Mouse (Mus musculus) intestine, embryonic 15.5 days (tissue): ENCODE results near the gene Aig1. TPM values are rescaled to one million over a fixed set of nuclear protein-coding genes. Genes with fewer than 3 reads are reported as not detected.

Source experiments
- ATAC-seq: fragments of 200-750 bp; cut with Nextera tagmentation; 2 replicates; pipeline ENCODE4 v1.8.0; 2017; ENCODE audit warnings: moderate TSS enrichment, moderate library complexity
- H3K27ac ChIP-seq: fragments of 300-500 bp; sonication (generic); 2 replicates; pipeline ENCODE4 v1.5.1; 2015; ENCODE audit warnings: mild to moderate bottlenecking, inconsistent platforms
- H3K27me3 ChIP-seq: fragments of 300-500 bp; sonication (generic); replicated peaks from 2 replicates; pipeline ENCODE4 v1.6.1; 2015; ENCODE audit warnings: inconsistent platforms
- H3K36me3 ChIP-seq: fragments of 300-500 bp; sonication (generic); 2 replicates; pipeline ENCODE4 v1.6.1; 2015; ENCODE audit warnings: inconsistent platforms
- H3K4me1 ChIP-seq: fragments of 300-500 bp; sonication (generic); replicated peaks from 2 replicates; pipeline ENCODE4 v1.6.1; 2015; ENCODE audit warnings: inconsistent platforms
- H3K4me2 ChIP-seq: fragments of 300-500 bp; sonication (generic); replicated peaks from 2 replicates; pipeline ENCODE4 v1.6.1; 2015; ENCODE audit warnings: mild to moderate bottlenecking, inconsistent platforms
- H3K4me3 ChIP-seq: fragments of 300-500 bp; sonication (generic); replicated peaks from 2 replicates; pipeline ENCODE4 v1.5.1; 2015; ENCODE audit warnings: inconsistent platforms
- H3K9ac ChIP-seq: fragments of 300-500 bp; sonication (generic); 2 replicates; pipeline ENCODE4 v1.6.1; 2015; ENCODE audit warnings: inconsistent platforms
- H3K9me3 ChIP-seq: fragments of 300-500 bp; sonication (generic); 2 replicates; pipeline ENCODE4 v1.6.1; 2016; ENCODE audit warnings: inconsistent platforms
- WGBS: fragments of 180-500 bp; shearing (Covaris S2); methylation state at CpG from one replicate; pipeline ENCODE4 v1.1.7; 2015; 5-methylcytosine and 5-hydroxymethylcytosine counted together
- polyA plus RNA-seq: library from polyadenylated mRNA; unstranded; fragments of >200 nt; fragmentation: Nextera tagmentation; extraction: Ambion mirVana; gene quantifications from 2 replicates; pipeline ENCODE4 v1.2.1, GENCODE M21; 2015

The Aig1 gene
- polyA plus RNA-seq, 1 experiment from 2014 or later = 82.3 TPM

DNA sequence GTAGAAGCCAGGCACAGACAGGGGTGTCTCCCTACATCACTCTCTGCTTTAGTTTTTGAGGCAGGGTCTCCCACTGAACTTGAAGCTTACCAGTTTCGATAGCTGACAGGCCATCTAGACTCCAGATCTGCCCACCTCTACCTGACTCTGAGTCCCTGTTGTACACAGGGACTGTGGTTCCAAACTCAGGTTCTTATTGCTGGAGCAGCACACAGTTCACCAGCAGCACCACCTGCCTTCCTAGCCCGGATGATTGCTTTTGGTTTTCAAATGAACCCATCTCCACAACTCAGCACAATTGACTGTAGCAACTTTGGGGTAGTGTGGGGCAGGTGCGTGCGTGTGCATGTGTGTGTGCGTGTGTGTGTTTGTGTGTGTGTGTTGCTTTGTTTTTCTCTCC, 155.1 kb downstream of the Aig1 start:
- Histone ChIP-seq H3K4me3 (no peak overlapping the region), H3K27me3 (no peaks in the 10 kb centered on the region), H3K4me1 (0 out of 2 replicates have a peak, but pooled peaks cover 2% of the 10 kb centered on the region), H3K27ac (no peak overlapping the region), H3K36me3 (no peaks in the 10 kb centered on the region), H3K4me2 (no peak overlapping the region), H3K9ac (no peak overlapping the region), H3K9me3 (no peaks in the 10 kb centered on the region)
- 90% methylated on average over 5 of the region's 5 CpGs for WGBS
- no peak for ATAC-seq

DNA sequence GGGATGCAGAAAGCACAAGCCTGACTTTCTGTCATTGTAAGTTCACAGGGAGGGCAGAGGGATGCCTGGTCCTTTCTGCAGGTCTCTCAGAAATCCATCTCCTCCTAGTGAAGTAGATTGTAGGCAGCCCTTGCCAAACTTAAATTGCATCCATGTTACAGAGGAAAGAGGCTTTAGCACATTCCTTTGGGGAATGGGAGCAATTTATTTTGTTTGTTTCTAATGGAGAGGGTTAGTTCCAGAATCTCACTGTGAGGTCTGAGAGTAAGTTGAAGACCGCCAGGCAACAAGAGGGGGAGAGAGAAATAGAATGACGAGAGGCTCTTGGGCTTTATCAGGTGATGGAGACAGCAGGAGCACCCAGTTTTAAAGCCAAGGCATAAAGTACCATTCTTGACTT, 155.7 kb downstream of the Aig1 start:
- ATAC-seq = no peak
- WGBS = 60% methylated on average over 2 of the region's 2 CpGs
- no peak overlapping the region for H3K4me2 ChIP-seq
- H3K4me1 ChIP-seq = 0 out of 2 replicates have a peak, but pooled peaks cover 2% of the 10 kb centered on the region
- no peaks in the 10 kb centered on the region for H3K9me3 ChIP-seq
- H3K4me3 ChIP-seq = no peak overlapping the region
- no peak overlapping the region for H3K27ac ChIP-seq
- no peaks in the 10 kb centered on the region for H3K27me3 ChIP-seq
- H3K9ac ChIP-seq = no peak overlapping the region
- H3K36me3 ChIP-seq = no peaks in the 10 kb centered on the region

DNA sequence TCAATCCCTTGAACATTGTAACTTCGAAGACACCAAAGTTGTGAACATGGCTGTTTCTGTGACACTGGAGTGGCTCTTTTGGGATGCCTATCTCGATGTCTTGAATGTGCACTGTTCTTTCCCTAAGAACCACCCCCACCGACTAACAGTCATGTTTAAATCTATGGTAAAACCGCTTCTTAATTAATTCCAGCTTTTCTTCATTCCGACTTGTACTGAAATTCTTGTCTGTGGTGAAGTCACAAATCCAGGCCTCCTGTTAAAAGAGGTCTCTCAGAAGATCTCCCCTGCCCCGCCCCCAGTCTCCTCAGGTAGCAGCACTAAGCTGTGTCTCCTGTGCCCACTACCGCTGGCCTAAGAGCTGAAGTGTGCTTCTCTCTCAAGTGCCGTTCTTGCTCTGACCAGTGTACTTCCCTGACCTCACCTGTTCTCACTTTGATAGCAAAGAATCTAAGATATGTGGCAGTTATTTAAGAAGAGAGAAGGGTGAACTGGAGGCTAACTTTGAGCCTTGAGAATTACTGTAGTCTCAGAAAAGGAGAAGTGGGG, 157.4 kb downstream of the Aig1 start:
- no peaks in the 10 kb centered on the region for H3K27me3 ChIP-seq
- H3K4me3 ChIP-seq = no peak overlapping the region
- H3K27ac ChIP-seq = no peak overlapping the region
- whole genome bisulfite sequencing = 93% methylated on average over 8 of the region's 8 CpGs
- ATAC-seq = no peak
- no peaks in the 10 kb centered on the region for H3K36me3 ChIP-seq
- H3K9me3 ChIP-seq = no peaks in the 10 kb centered on the region
- H3K4me2 ChIP-seq = no peak overlapping the region
- H3K9ac ChIP-seq = no peak overlapping the region
- 0 out of 2 replicates have a peak, but pooled peaks cover 2% of the 10 kb centered on the region for H3K4me1 ChIP-seq

DNA sequence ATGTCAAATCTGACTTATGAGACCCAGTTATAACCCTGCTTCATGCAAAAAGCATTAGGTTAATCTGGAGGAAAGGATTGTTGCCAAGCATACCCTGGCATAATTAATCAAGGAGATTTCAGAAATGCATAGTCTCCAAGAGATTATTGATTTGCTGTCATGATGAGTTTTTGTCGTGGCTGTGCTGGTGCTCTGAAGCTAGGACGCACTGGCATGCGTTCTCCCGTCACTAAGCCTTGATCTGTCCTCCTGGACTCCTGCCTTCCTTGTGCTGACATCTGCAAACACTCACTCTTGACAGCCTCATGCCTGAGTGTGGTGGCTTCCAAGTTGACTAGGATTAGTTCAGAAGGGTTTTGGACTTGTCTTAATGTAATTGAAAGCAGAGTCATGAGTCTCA, 163.0 kb downstream of the Aig1 start:
- ATAC-seq = no peak
- Histone ChIP-seq H3K27me3 (no peaks in the 10 kb centered on the region), H3K27ac (no peak overlapping the region), H3K4me3 (no peak overlapping the region), H3K4me2 (no peak overlapping the region), H3K4me1 (no peaks in the 10 kb centered on the region), H3K36me3 (no peaks in the 10 kb centered on the region), H3K9me3 (no peaks in the 10 kb centered on the region), H3K9ac (no peak overlapping the region)
- 33% methylated on average over 4 of the region's 4 CpGs for WGBS

DNA sequence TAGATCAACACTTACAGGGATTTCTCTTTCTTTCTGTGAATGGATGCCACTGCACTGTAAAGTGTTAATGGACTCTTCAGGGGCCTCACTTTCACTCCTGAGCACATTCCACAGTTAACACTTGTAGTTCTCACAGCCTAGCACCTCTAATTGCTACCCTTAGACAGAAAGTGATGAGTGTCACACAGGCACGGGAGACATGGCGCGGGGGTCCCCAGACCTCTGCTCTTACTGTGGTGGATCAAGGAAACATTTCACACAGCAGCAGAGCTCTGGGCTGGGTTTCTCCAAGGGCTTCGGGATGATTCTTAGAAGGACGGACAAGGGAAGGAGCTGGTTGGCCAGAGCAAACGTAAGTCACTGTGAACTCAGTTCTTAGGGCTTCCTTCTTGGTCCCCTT, 166.1 kb downstream of the Aig1 start:
- H3K9ac ChIP-seq = no peak overlapping the region
- H3K4me2 ChIP-seq = no peak overlapping the region
- no peak overlapping the region for H3K27ac ChIP-seq
- H3K36me3 ChIP-seq = no peaks in the 10 kb centered on the region
- H3K9me3 ChIP-seq = no peaks in the 10 kb centered on the region
- WGBS = 61% methylated on average over 6 of the region's 6 CpGs
- no peak for ATAC-seq
- no peak overlapping the region for H3K4me3 ChIP-seq
- no peaks in the 10 kb centered on the region for H3K27me3 ChIP-seq
- no peaks in the 10 kb centered on the region for H3K4me1 ChIP-seq

DNA sequence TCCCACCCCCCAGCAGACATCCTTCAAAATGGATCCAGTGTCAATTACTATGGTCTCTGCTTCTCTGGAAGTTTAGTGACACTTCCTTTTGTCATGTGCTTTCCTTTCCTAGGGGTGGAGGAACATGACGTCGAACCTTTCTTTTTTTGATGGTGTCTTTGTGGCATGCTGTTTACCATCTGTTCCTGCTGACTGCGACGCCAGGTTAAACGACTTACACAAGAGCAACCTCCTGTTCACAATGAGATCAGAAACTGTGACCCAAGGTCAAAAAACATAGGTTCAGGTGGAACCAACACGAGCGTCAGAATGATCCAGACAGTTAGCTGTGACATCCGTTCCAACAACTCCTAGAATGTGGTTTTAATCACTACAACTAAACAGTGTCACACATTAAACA, 166.7 kb downstream of the Aig1 start:
- Histone ChIP-seq H3K4me1 (no peaks in the 10 kb centered on the region), H3K4me2 (no peak overlapping the region), H3K9me3 (no peaks in the 10 kb centered on the region), H3K36me3 (no peaks in the 10 kb centered on the region), H3K9ac (no peak overlapping the region), H3K27me3 (no peaks in the 10 kb centered on the region), H3K4me3 (no peak overlapping the region), H3K27ac (no peak overlapping the region)
- 59% methylated on average over 8 of the region's 8 CpGs for WGBS
- ATAC-seq = no peak

DNA sequence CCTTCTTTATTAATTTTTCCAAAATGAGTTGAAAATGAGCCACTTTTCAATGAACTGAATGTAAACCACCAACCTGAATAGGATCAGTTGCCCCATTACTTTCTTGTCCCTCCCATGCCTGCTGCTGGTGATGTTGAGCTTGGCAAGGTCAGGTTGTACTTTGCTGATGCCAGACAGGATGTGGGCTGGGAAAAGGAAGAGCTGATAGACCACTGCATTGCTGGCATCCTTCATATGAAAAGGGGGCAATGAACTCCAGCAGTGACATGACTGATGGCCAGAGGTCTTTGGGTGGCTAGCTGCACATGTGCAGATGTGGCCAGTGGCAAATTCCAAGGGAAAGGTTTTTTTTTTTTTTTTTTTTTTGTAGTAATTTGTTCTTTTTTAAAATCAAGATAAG, 172.5 kb downstream of the Aig1 start:
- H3K27ac ChIP-seq = no peak overlapping the region
- no peak for ATAC-seq
- H3K4me1 ChIP-seq = no peaks in the 10 kb centered on the region
- H3K9me3 ChIP-seq = no peaks in the 10 kb centered on the region
- no peak overlapping the region for H3K4me3 ChIP-seq
- no peak overlapping the region for H3K4me2 ChIP-seq
- H3K27me3 ChIP-seq = no peaks in the 10 kb centered on the region
- H3K36me3 ChIP-seq = no peaks in the 10 kb centered on the region
- no peak overlapping the region for H3K9ac ChIP-seq

DNA sequence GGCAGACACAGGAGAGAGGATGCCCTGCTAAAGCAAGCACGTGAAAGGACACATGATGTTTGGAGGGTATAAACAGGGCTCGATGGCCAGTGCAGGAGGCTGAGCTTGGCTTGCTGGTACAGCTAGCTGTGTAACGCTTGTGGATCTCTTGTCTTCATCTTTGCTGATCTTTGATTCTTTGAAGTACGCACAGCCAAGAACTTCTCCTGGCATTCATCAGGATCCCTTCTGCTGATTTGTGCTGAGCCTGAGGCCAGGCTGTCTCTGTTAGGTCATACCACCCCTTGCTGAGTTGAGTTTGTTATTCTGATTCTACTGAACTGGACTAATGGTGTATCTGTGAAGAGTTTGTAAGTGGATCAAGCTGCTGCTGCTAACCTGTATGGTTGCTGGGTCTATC, 175.5 kb downstream of the Aig1 start:
- H3K4me3 ChIP-seq = no peak overlapping the region
- ATAC-seq = no peak
- no peak overlapping the region for H3K27ac ChIP-seq
- H3K4me1 ChIP-seq = no peaks in the 10 kb centered on the region
- H3K27me3 ChIP-seq = no peaks in the 10 kb centered on the region
- H3K36me3 ChIP-seq = no peaks in the 10 kb centered on the region
- no peak overlapping the region for H3K4me2 ChIP-seq
- no peak overlapping the region for H3K9ac ChIP-seq
- 88% methylated on average over 4 of the region's 4 CpGs for WGBS
- no peaks in the 10 kb centered on the region for H3K9me3 ChIP-seq

DNA sequence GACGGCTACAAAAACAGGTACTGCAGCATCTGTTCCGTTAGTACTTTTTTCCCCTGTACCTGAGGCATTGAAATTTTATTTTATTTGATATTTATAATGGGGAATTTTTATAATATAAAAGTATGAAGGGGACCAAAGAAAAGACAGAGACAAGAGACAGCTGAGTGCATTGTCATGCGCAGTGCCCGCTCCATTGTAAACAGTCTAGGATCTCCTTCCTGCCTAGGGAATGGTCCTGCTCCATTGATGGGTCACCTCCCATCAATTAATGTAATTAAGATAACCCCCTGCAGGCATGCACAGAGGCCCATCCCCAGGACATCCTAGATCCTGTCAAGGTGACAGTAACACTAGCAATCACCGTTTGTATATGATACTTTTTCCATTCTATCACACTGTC, 178.0 kb downstream of the Aig1 start:
- H3K4me2 ChIP-seq = no peak overlapping the region
- WGBS = 91% methylated on average over 5 of the region's 5 CpGs
- H3K9me3 ChIP-seq = no peaks in the 10 kb centered on the region
- no peak overlapping the region for H3K4me3 ChIP-seq
- H3K9ac ChIP-seq = no peak overlapping the region
- H3K4me1 ChIP-seq = no peaks in the 10 kb centered on the region
- ATAC-seq = no peak
- H3K27me3 ChIP-seq = no peaks in the 10 kb centered on the region
- H3K27ac ChIP-seq = no peak overlapping the region
- no peaks in the 10 kb centered on the region for H3K36me3 ChIP-seq

DNA sequence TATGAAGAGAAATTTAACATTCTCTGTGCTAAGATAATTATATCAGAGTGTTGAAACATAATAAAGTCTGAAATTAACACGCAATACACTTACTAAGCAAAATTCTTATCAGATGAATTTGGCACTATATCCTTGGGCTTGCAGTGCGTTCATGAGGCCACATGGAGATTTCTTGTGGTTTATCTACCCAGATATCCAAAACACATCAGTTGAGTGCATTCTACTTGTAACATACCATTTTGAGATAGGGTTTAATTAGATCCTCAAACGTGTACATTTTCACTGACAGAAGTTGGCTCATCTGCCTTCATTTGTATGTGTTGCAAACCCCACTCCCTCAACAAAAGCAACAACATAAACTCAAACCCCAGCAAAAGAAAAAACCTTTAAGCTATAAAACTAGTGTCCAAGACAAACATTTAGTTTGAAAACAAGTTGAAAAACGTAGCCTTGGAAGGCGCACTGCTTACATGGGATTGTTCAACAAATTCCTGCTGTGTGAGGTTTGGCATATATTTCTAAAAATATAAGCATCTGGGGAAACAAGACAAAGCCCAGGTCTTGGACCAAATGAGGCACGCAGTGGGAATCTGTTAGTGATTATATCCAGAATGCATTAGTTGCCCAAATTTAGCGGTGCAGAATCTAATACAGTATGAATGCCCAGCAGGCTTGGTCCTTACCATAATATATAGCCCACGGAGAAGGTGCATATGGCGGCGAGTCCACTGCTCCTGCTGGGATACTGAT, 178.8 kb downstream of the Aig1 start:
- no peak for ATAC-seq
- 89% methylated on average over 10 of the region's 10 CpGs for WGBS

DNA sequence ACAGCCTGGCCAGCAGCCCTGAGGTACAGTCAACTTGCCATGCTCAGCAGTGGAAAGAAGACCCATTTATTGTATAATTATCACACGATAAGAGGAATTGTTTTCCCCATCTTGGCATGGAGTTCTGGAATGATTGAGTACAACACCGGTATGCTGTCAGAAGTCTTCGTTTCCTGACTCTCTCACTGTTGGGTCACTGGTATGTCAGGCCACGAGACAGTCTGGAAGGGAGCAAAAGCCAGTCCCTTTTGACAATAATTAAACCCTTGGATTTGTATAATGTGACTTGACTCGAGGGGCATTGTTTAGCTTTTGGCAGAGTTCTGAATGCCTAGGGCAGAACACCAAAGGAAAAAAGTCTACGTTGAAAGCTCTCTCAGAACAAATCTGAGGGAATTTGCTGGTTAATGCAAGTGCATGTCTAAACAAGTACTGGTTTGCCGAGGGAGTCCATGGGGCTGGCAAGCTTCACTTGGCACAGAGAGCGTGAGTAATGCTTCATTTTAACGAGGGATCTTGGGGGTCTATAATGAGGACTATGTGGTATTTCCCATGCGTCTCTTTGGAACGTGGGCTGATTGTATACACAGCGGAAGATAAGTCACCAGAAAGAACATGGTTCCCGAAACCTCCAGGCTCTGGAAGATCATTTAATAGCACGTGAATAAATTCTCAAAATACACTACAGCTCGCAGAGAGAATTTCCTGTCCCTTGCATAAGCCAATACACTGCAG, 180.2 kb downstream of the Aig1 start:
- no peak for ATAC-seq
- no peaks in the 10 kb centered on the region for H3K4me1 ChIP-seq
- WGBS = 48% methylated on average over 15 of the region's 15 CpGs
- no peak overlapping the region for H3K4me3 ChIP-seq
- H3K4me2 ChIP-seq = no peak overlapping the region
- H3K9ac ChIP-seq = no peak overlapping the region
- no peaks in the 10 kb centered on the region for H3K27me3 ChIP-seq
- no peaks in the 10 kb centered on the region for H3K9me3 ChIP-seq
- no peaks in the 10 kb centered on the region for H3K36me3 ChIP-seq
- H3K27ac ChIP-seq = no peak overlapping the region

More for the DNA sequence above, 178.8 kb downstream of the Aig1 start:
- H3K9ac ChIP-seq = no peak overlapping the region
- H3K4me3 ChIP-seq = no peak overlapping the region
- H3K9me3 ChIP-seq = no peaks in the 10 kb centered on the region
- no peak overlapping the region for H3K27ac ChIP-seq
- no peaks in the 10 kb centered on the region for H3K36me3 ChIP-seq
- H3K27me3 ChIP-seq = no peaks in the 10 kb centered on the region
- H3K4me1 ChIP-seq = no peaks in the 10 kb centered on the region
- H3K4me2 ChIP-seq = no peak overlapping the region

DNA sequence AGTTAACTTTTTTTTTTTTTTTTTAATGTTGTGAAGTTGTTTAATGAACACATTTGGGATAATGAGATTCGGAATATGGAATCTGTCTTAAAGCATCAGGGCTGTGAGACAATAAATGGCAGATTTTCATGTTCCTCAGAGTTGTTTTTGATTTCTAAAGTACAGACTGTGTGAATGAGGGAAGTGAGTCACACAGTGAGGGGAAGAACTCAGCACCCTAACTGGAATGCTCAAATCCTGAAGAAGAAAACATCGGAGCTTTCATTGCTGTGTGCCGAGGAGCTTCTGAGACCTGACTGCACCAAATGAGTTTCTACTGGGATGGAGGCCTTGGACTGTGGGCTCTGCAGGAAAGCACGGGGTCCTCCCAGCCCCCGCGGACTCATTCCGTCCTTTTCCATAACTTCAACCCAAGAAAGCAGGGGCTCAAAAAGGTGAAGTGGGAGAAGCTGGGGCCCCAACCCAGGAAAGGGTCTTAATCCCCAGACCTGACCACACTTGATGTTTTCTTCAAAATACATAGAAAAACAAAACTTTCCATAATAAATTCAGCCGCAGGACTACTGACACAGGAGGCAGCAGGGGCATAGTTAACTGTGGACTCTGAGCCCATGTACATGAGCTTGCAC, 181.5 kb downstream of the Aig1 start:
- no peaks in the 10 kb centered on the region for H3K27me3 ChIP-seq
- 89% methylated on average over 8 of the region's 8 CpGs for WGBS
- H3K4me3 ChIP-seq = no peak overlapping the region
- no peaks in the 10 kb centered on the region for H3K9me3 ChIP-seq
- no peak overlapping the region for H3K27ac ChIP-seq
- no peaks in the 10 kb centered on the region for H3K36me3 ChIP-seq
- no peaks in the 10 kb centered on the region for H3K4me1 ChIP-seq
- no peak for ATAC-seq
- H3K9ac ChIP-seq = no peak overlapping the region
- no peak overlapping the region for H3K4me2 ChIP-seq
